Mouse (Mus musculus) heart, embryonic 10.5 days (tissue): ENCODE data around the gene Dlg1. TPM values are rescaled to one million over a fixed set of nuclear protein-coding genes. Genes with fewer than 3 reads are reported as not detected.
A peak's percentile ranks its signal among the peaks of the same experiment; 100 is the strongest.

ENCODE experiments used
- DNase-seq: peaks from one replicate; pipeline ENCODE4 v3.0.0-alpha.2; 2017; ENCODE audit warnings: low spot score
- H3K27ac ChIP-seq: fragments of 300-500 bp; sonication (generic); 2 replicates; pipeline ENCODE4 v1.5.1; 2016; ENCODE audit warnings: mild to moderate bottlenecking
- H3K27me3 ChIP-seq: fragments of 300-500 bp; sonication (generic); 2 replicates; pipeline ENCODE4 v1.6.1; 2016; ENCODE audit warnings: mild to moderate bottlenecking; ENCODE audit not compliant: poor library complexity, insufficient read depth, severe bottlenecking
- H3K36me3 ChIP-seq: fragments of 300-500 bp; sonication (generic); 2 replicates; pipeline ENCODE4 v1.6.1; 2016; ENCODE audit warnings: mild to moderate bottlenecking, moderate library complexity
- H3K4me1 ChIP-seq: fragments of 300-500 bp; sonication (generic); 2 replicates; pipeline ENCODE4 v1.6.1; 2016; ENCODE audit warnings: mild to moderate bottlenecking
- H3K4me3 ChIP-seq: fragments of 300-500 bp; sonication (generic); 2 replicates; pipeline ENCODE4 v1.5.1; 2016; ENCODE audit warnings: mild to moderate bottlenecking, moderate library complexity
- H3K9me3 ChIP-seq: fragments of 300-500 bp; sonication (generic); 2 replicates; pipeline ENCODE4 v1.6.1; 2016; ENCODE audit warnings: mild to moderate bottlenecking, moderate library complexity
- WGBS: fragments of 180-500 bp; shearing (Covaris S2); methylation state at CpG from one replicate; pipeline ENCODE4 v1.1.7; 2016; 5-methylcytosine and 5-hydroxymethylcytosine counted together
- polyA plus RNA-seq: library from polyadenylated mRNA; unstranded; fragments of >200 nt; fragmentation: Nextera tagmentation; extraction: Ambion mirVana; gene quantifications from 2 replicates; pipeline ENCODE4 v1.2.1, GENCODE M21; 2016

Gene Dlg1
- polyA plus RNA-seq, 1 experiment from 2014 or later: 25.5 TPM

GRCm38 (mm10) chr16:31882381-31882908 is 219.2 kb downstream of the Dlg1 start:
- Histone ChIP-seq H3K4me1 (peaks cover 47% of the 10 kb centered on the region), H3K4me3 (no peak overlapping the region), H3K36me3 (no peaks in the 10 kb centered on the region), H3K27me3 (peaks cover 31% of the 10 kb centered on the region), H3K9me3 (no peaks in the 10 kb centered on the region), H3K27ac (peak overlapping the region; percentile 26; the same call in 1 of the 2 replicates)
- DNase-seq: no peak
- WGBS: 46% methylated on average over 9 of the region's 9 CpGs

- DNase-seq: no peak
- 62% methylated on average over 14 of the region's 14 CpGs for WGBS
Observed at GRCm38 (mm10) chr16:31883302-31883701, 220.1 kb downstream of the Dlg1 start.

GRCm38 (mm10) chr16:31883902-31884301 is 220.7 kb downstream of the Dlg1 start:
- Histone ChIP-seq H3K27ac (peak overlapping the region; percentile 39; the same call in 1 of the 2 replicates), H3K9me3 (no peaks in the 10 kb centered on the region), H3K27me3 (peaks cover 37% of the 10 kb centered on the region), H3K36me3 (no peaks in the 10 kb centered on the region), H3K4me1 (peaks cover 42% of the 10 kb centered on the region), H3K4me3 (peak overlapping the region; percentile 28)
- DNase-seq: no peak
- WGBS: 13% methylated on average over 6 of the region's 6 CpGs

More at GRCm38 (mm10) chr16:31883302-31883701, 220.1 kb downstream of the Dlg1 start:
- Histone ChIP-seq H3K27ac (no peak overlapping the region), H3K36me3 (no peaks in the 10 kb centered on the region), H3K27me3 (peaks cover 37% of the 10 kb centered on the region), H3K9me3 (no peaks in the 10 kb centered on the region), H3K4me3 (no peak overlapping the region; the same call in 1 of the 2 replicates), H3K4me1 (peaks cover 47% of the 10 kb centered on the region)

GRCm38 (mm10) chr16:31890907-31891306 is 227.7 kb downstream of the Dlg1 start:
- Histone ChIP-seq H3K4me3 (no peak overlapping the region), H3K9me3 (no peaks in the 10 kb centered on the region), H3K27me3 (peaks cover 10% of the 10 kb centered on the region; the same call in 1 of the 2 replicates), H3K36me3 (no peaks in the 10 kb centered on the region), H3K27ac (no peak overlapping the region), H3K4me1 (peaks cover 22% of the 10 kb centered on the region)
- 80% methylated on average over 7 of the region's 7 CpGs for WGBS
- DNase-seq: no peak

DNA sequence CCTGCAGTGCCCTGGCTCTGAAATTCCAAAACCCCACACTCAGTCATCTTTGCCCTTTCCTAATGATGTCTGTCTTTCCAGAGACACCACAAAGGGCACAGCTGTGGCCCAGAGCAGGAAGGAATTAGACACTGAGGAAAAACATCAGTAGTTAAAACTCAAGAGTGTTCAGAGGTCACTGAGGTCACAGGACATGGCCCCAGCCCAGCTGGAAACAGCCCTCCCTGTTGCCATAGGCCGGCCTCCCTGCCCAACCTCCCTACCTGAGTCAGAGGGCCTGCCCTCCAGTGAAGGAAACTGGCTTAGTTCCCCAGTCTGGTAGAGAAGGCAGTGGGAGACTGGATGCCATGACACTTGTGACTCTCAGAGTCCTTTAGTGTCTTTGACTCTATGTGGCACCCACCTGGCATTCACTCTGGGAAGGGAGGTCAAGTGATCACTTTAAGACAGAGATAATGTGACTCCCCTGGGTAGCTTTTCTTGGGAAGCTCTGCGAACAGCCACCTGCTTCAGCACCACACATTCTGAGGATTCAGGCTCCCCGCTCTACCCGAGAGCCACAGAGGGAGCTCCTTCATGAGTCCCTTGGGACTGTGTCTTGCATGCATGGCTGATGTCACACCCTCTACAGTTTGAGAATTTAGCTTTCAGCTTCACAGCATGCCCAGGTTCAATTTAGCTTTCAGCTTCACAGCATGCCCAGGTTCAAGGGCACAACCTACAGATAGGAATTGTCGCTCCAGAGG is 230.3 kb downstream of the Dlg1 start:
- H3K36me3 ChIP-seq: no peaks in the 10 kb centered on the region
- H3K4me3 ChIP-seq: no peak overlapping the region
- peaks cover 33% of the 10 kb centered on the region for H3K4me1 ChIP-seq
- no peaks in the 10 kb centered on the region for H3K9me3 ChIP-seq
- peaks cover 3% of the 10 kb centered on the region; the same call in 1 of the 2 replicates for H3K27me3 ChIP-seq
- DNase-seq: no peak
- 64% methylated on average over 5 of the region's 5 CpGs for WGBS
- H3K27ac ChIP-seq: 0 out of 2 replicates have a peak overlapping the region, but pooled peaks have one; percentile 60

DNA sequence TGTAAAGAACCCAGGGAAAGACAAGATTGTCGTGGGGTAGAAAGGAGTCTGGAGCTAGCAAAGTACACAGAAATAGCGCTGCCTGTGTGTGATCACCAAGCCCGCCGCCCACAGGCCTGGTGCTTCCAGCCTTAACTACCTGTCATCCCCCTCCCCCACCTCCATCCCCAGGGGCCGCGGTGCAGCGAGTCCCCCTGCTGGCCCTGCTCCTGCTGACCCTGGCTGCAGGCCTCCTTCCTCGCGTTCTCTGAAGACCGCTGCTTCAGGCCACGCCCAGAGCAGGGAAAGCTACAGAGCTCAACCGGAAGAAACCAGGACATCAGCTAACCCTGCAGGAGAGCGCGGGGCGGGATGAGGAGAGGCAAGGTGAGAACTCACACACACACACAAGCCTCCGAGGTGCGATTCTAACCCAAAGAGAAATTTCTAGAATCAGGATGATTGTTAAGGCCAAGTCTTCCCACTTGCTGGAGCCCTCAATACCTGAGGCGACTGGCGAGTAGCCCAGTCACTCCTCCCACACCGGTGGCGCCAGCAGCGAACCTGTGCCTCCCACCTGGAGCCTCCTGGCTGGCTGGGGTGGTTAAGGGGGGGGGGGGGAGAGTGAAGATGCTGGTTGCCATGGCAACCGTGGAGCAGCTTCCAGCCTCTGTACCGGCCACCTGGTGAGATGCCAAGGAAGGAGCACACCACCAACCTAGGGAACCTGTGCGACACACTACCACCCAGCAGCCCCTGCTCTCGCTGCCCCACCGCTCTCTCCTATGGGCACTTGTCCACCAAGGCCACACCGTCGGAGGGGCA is 233.9 kb downstream of the Dlg1 start:
- peak overlapping the region; percentile 59 for H3K27ac ChIP-seq
- H3K36me3 ChIP-seq: no peaks in the 10 kb centered on the region
- H3K4me3 ChIP-seq: peak overlapping the region; percentile 50
- H3K27me3 ChIP-seq: 0 out of 2 replicates have a peak, but pooled peaks cover 3% of the 10 kb centered on the region
- 0 out of 2 replicates have a peak, but pooled peaks cover 6% of the 10 kb centered on the region for H3K9me3 ChIP-seq
- 13% methylated on average over 29 of the region's 29 CpGs for WGBS
- H3K4me1 ChIP-seq: peaks cover 27% of the 10 kb centered on the region
- DNase-seq: peak; percentile 86

DNA sequence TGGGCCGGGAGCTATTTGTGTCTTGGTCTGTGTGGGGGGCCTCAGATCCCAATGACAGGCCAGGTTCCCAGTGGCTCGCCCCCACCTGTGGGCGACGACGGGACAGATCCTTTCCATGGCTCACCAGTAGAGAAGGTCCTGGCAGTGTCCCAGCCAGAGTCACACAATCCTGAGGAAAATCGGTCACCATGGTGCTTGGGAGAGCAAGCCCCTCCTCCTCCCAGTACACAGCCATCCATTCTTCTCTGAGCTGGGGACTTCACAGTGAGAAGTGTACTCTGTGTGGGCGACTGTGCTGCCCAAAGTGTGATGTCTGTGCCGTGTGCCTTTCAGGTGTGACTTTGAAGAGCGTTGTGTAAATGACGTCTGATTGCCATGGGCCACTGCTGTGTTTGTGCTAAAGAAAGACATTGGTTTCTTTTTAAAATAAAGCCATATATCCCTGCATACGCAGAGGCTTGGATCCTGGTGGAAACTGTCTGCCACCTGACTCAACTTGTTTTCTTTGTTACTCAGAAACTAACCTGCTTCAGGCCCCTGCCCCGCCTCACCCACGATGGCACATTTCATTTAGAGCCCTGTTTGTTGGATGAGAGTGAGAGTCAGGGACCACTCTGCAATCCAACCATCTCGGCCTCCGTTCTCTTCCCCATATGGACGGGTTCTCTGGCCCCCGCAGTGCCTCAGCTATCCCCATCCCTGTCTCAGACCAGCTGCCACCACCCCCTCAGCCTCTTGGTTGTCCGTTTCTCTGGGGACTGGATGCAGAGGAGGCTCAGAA is 235.5 kb downstream of the Dlg1 start:
- no peak for DNase-seq
- WGBS: 86% methylated on average over 18 of the region's 18 CpGs
- Histone ChIP-seq H3K27me3 (0 out of 2 replicates have a peak, but pooled peaks cover 3% of the 10 kb centered on the region), H3K9me3 (0 out of 2 replicates have a peak, but pooled peaks cover 6% of the 10 kb centered on the region), H3K4me3 (no peak overlapping the region), H3K27ac (no peak overlapping the region), H3K36me3 (no peaks in the 10 kb centered on the region), H3K4me1 (peaks cover 12% of the 10 kb centered on the region)

GRCm38 (mm10) chr16:31901886-31902285 is 238.6 kb downstream of the Dlg1 start:
- 79% methylated on average over 1 of the region's 1 CpGs for WGBS
- 0 out of 2 replicates have a peak, but pooled peaks cover 6% of the 10 kb centered on the region for H3K9me3 ChIP-seq
- H3K4me1 ChIP-seq: peaks cover 24% of the 10 kb centered on the region
- H3K4me3 ChIP-seq: no peak overlapping the region
- H3K27ac ChIP-seq: 0 out of 2 replicates have a peak overlapping the region, but pooled peaks have one; percentile 19
- H3K27me3 ChIP-seq: 0 out of 2 replicates have a peak, but pooled peaks cover 4% of the 10 kb centered on the region
- H3K36me3 ChIP-seq: no peaks in the 10 kb centered on the region
- no peak for DNase-seq

- no peak overlapping the region for H3K4me3 ChIP-seq
- H3K4me1 ChIP-seq: peaks cover 17% of the 10 kb centered on the region
- 79% methylated on average over 8 of the region's 8 CpGs for WGBS
- no peaks in the 10 kb centered on the region for H3K36me3 ChIP-seq
- H3K9me3 ChIP-seq: 0 out of 2 replicates have a peak, but pooled peaks cover 6% of the 10 kb centered on the region
- DNase-seq: no peak
- H3K27me3 ChIP-seq: peaks cover 4% of the 10 kb centered on the region; the same call in 1 of the 2 replicates
- H3K27ac ChIP-seq: no peak overlapping the region
Observed at GRCm38 (mm10) chr16:31903239-31903638, 240.0 kb downstream of the Dlg1 start.

GRCm38 (mm10) chr16:31905331-31905730 is 242.1 kb downstream of the Dlg1 start:
- 57% methylated on average over 4 of the region's 4 CpGs for WGBS
- peaks cover 17% of the 10 kb centered on the region for H3K4me1 ChIP-seq
- H3K36me3 ChIP-seq: no peaks in the 10 kb centered on the region
- no peak overlapping the region for H3K27ac ChIP-seq
- peaks cover 4% of the 10 kb centered on the region; the same call in 1 of the 2 replicates for H3K27me3 ChIP-seq
- H3K4me3 ChIP-seq: no peak overlapping the region
- no peak for DNase-seq
- no peaks in the 10 kb centered on the region for H3K9me3 ChIP-seq

- H3K36me3 ChIP-seq: no peaks in the 10 kb centered on the region
Observed at GRCm38 (mm10) chr16:31905891-31906825, 242.9 kb downstream of the Dlg1 start.

More at GRCm38 (mm10) chr16:31905891-31906825, 242.9 kb downstream of the Dlg1 start:
- Histone ChIP-seq H3K27me3 (peaks cover 4% of the 10 kb centered on the region; the same call in 1 of the 2 replicates), H3K9me3 (no peaks in the 10 kb centered on the region), H3K27ac (peak overlapping the region; percentile 52; the same call in 1 of the 2 replicates), H3K4me1 (peaks cover 19% of the 10 kb centered on the region), H3K4me3 (peak overlapping the region; percentile 51)
- 34% methylated on average over 20 of the region's 20 CpGs for WGBS
- DNase-seq: no peak
